Mouse (Mus musculus) heart, postnatal 0 days (tissue): ENCODE measurements around the gene Pard3. TPM values are rescaled to one million over a fixed set of nuclear protein-coding genes. Genes with fewer than 3 reads are reported as not detected.

ENCODE experiments used
- ATAC-seq: fragments of 200-750 bp; cut with Nextera tagmentation; 2 replicates; pipeline ENCODE4 v1.8.0; 2017; ENCODE audit warnings: low read depth, moderate number of reproducible peaks, moderate library complexity; ENCODE audit not compliant: insufficient read depth
- DNase-seq: peaks from one replicate; pipeline ENCODE4 v3.0.0-alpha.2; 2016; ENCODE audit warnings: low spot score
- H3K27ac ChIP-seq: fragments of 300-500 bp; sonication (generic); 2 replicates; pipeline ENCODE4 v1.5.1; 2014; ENCODE audit warnings: low read depth, mild to moderate bottlenecking
- H3K27me3 ChIP-seq: fragments of 300-500 bp; sonication (generic); 2 replicates; pipeline ENCODE4 v1.6.1; 2014; ENCODE audit warnings: low read length, mixed read lengths; ENCODE audit not compliant: control insufficient read depth, insufficient read depth
- H3K36me3 ChIP-seq: fragments of 300-500 bp; sonication (generic); replicated peaks from 2 replicates; pipeline ENCODE4 v1.6.1; 2014; ENCODE audit warnings: low read length, mixed read lengths; ENCODE audit not compliant: control insufficient read depth, insufficient read depth
- H3K4me1 ChIP-seq: fragments of 300-500 bp; sonication (generic); 2 replicates; pipeline ENCODE4 v1.6.1; 2014; ENCODE audit warnings: antibody characterized with exemption; ENCODE audit not compliant: control insufficient read depth, insufficient read depth
- H3K4me2 ChIP-seq: fragments of 300-500 bp; sonication (generic); 2 replicates; pipeline ENCODE4 v1.6.1; 2014; ENCODE audit warnings: low read depth, mild to moderate bottlenecking, low read length, moderate library complexity
- H3K4me3 ChIP-seq: fragments of 300-500 bp; sonication (generic); 2 replicates; pipeline ENCODE4 v1.5.1; 2014; ENCODE audit warnings: low read depth, low read length
- H3K9ac ChIP-seq: fragments of 300-500 bp; sonication (generic); replicated peaks from 2 replicates; pipeline ENCODE4 v1.6.1; 2014; ENCODE audit warnings: low read depth, low read length, mixed read lengths
- H3K9me3 ChIP-seq: fragments of 300-500 bp; sonication (generic); replicated peaks from 2 replicates; pipeline ENCODE4 v1.6.1; 2016; ENCODE audit warnings: low read length; ENCODE audit not compliant: control insufficient read depth
- CTCF ChIP-seq: IDR thresholded peaks from 2 replicates; pipeline ENCODE4 v1.5.1; 2016; ENCODE audit warnings: antibody characterized with exemption, control low read depth, low read depth
- EP300 ChIP-seq: IDR thresholded peaks from 2 replicates; pipeline ENCODE4 v1.6.1; 2016; ENCODE audit warnings: antibody characterized with exemption, low read depth
- WGBS: fragments of 180-500 bp; shearing (Covaris S2); extraction: QIAGEN DNeasy Blood & Tissue Kit; methylation state at CpG from one replicate; pipeline ENCODE4 v1.1.7; 2014; 5-methylcytosine and 5-hydroxymethylcytosine counted together
- polyA plus RNA-seq: library from polyadenylated mRNA; unstranded; fragments of >200 nt; fragmentation: Nextera tagmentation; extraction: Ambion mirVana; gene quantifications from 2 replicates; pipeline ENCODE4 v1.2.1, GENCODE M21; 2015
- total RNA-seq: library from RNA; depleted of rRNA; stranded (reverse); fragments of >200 nt; gene quantifications from 2 replicates; pipeline ENCODE4 v1.2.3, GENCODE M21; 2014; ENCODE audit warnings: low replicate concordance

The Pard3 gene
- total and polyA plus RNA-seq, 2 experiments from 2014 or later: 9.2 to 13.8 TPM

GRCm38 (mm10) chr8:127500206-127500605, 436.5 kb downstream of the Pard3 start:
- WGBS: 57% methylated on average over 7 of the region's 7 CpGs
- peak overlapping the region; percentile 38 for H3K4me3 ChIP-seq
- TF ChIP-seq CTCF (no peak), EP300 (no peak)
- H3K4me2 ChIP-seq: peak overlapping the region; percentile 50
- no peaks in the 10 kb centered on the region for H3K9me3 ChIP-seq
- DNase-seq: no peak
- no peak overlapping the region for H3K9ac ChIP-seq
- no peak for ATAC-seq
- H3K27ac ChIP-seq: 0 out of 2 replicates have a peak overlapping the region, but pooled peaks have one; percentile 6
- no peaks in the 10 kb centered on the region for H3K27me3 ChIP-seq
- H3K36me3 ChIP-seq: no peaks in the 10 kb centered on the region
- no peaks in the 10 kb centered on the region for H3K4me1 ChIP-seq

GRCm38 (mm10) chr8:127501756-127502155, 438.1 kb downstream of the Pard3 start:
- no peaks in the 10 kb centered on the region for H3K4me1 ChIP-seq
- H3K36me3 ChIP-seq: no peaks in the 10 kb centered on the region
- H3K27me3 ChIP-seq: no peaks in the 10 kb centered on the region
- TF ChIP-seq CTCF (no peak), EP300 (no peak)
- DNase-seq (no peak), ATAC-seq (no peak)
- H3K27ac ChIP-seq: no peak overlapping the region
- 74% methylated on average over 1 of the region's 1 CpGs for WGBS
- no peak overlapping the region for H3K4me3 ChIP-seq
- no peak overlapping the region for H3K4me2 ChIP-seq
- no peaks in the 10 kb centered on the region for H3K9me3 ChIP-seq
- no peak overlapping the region for H3K9ac ChIP-seq

GRCm38 (mm10) chr8:127505286-127505685, 441.6 kb downstream of the Pard3 start:
- no peak overlapping the region for H3K9ac ChIP-seq
- ATAC-seq: no peak
- no peaks in the 10 kb centered on the region for H3K36me3 ChIP-seq
- no peaks in the 10 kb centered on the region for H3K4me1 ChIP-seq
- H3K4me3 ChIP-seq: no peak overlapping the region
- no peaks in the 10 kb centered on the region for H3K9me3 ChIP-seq
- DNase-seq: no peak
- H3K27me3 ChIP-seq: no peaks in the 10 kb centered on the region
- no peak overlapping the region for H3K4me2 ChIP-seq
- 59% methylated on average over 1 of the region's 1 CpGs for WGBS
- no peak for TF ChIP-seq CTCF
- H3K27ac ChIP-seq: no peak overlapping the region

GRCm38 (mm10) chr8:127506336-127506735, 442.6 kb downstream of the Pard3 start:
- Histone ChIP-seq H3K9ac (no peak overlapping the region), H3K27me3 (no peaks in the 10 kb centered on the region), H3K36me3 (no peaks in the 10 kb centered on the region), H3K27ac (no peak overlapping the region), H3K4me2 (no peak overlapping the region), H3K4me1 (no peaks in the 10 kb centered on the region), H3K9me3 (no peaks in the 10 kb centered on the region), H3K4me3 (no peak overlapping the region)
- ATAC-seq (no peak), DNase-seq (no peak)
- TF ChIP-seq CTCF: no peak
- no peak for TF ChIP-seq EP300
- WGBS: 83% methylated on average over 1 of the region's 1 CpGs

DNA sequence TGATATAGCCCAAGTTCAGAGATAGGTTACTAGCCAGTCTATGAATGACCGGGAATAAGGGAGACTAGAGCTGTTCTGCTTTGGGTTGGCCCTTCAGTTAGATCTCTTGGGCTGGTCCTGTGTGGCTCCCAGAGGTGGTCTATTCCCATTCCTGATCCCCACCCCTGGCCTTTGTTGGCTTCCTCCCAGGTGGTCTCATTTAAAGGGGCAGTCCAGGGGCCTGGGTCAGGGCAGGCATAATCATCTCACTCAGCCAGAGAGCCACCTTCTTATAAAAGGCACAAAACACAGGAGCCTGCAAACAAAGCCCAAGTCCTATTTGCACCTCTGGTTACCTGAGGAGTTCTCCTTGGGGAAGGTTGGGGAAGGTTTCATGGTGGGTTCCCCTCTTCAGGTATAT, 447.6 kb downstream of the Pard3 start:
- ATAC-seq (no peak), DNase-seq (no peak)
- Histone ChIP-seq H3K27ac (no peak overlapping the region), H3K27me3 (no peaks in the 10 kb centered on the region), H3K9ac (no peak overlapping the region), H3K4me1 (no peaks in the 10 kb centered on the region), H3K9me3 (no peaks in the 10 kb centered on the region), H3K36me3 (no peaks in the 10 kb centered on the region), H3K4me3 (no peak overlapping the region), H3K4me2 (no peak overlapping the region)
- 79% methylated on average over 1 of the region's 1 CpGs for WGBS
- TF ChIP-seq EP300 (no peak), CTCF (no peak)

- Histone ChIP-seq H3K4me2 (no peak overlapping the region), H3K9me3 (no peaks in the 10 kb centered on the region), H3K27ac (no peak overlapping the region), H3K4me3 (no peak overlapping the region), H3K27me3 (no peaks in the 10 kb centered on the region), H3K4me1 (no peaks in the 10 kb centered on the region), H3K36me3 (no peaks in the 10 kb centered on the region), H3K9ac (no peak overlapping the region)
- no peak for TF ChIP-seq EP300
- TF ChIP-seq CTCF: no peak
- DNase-seq: no peak
- WGBS: 88% methylated on average over 1 of the region's 1 CpGs
- no peak for ATAC-seq
Measured at GRCm38 (mm10) chr8:127512001-127512573, 448.4 kb downstream of the Pard3 start.
